Mouse (Mus musculus): ENCODE results near the gene Uhrf1bp1. TPM values are rescaled to one million over a fixed set of nuclear protein-coding genes. Genes with fewer than 3 reads are reported as not detected.
A peak's percentile ranks its signal among the peaks of the same experiment; 100 is the strongest.

The Uhrf1bp1 gene
- polyA plus RNA-seq (2016; fragmentation: Nextera tagmentation; extraction: Ambion mirVana): 9.3 and 10.3 TPM in 2 replicates

DNA sequence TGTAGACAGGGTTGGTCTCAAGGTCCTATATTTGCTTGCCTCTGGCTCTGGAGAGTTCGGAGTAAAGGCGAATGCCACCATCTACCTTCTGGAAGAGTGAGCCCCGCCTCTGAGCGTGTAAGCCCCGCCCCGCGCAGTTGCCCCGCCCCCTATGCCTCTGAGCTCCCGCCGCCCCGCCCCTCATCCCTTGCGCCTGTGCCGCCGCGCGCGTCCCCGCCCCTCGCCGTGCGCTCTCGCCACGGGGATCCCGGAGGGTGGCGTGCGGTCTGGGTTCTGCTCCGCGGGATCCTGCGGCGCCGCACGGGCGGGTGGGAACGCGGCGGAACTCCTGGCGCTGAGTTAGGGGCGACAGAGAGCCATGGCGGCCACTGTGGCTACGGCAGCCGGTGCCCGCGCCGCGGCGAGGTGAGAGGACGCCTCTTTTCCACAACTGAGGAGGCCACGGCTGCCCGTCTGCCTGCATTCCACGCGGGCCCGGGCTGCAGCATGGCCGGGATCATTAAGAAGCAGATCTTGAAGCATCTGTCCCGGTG lies at the start of gene Uhrf1bp1:
Gene Uhrf1bp1, plus strand, starts transcription at position 177 of the 533 bp plus-strand sequence.
- Histone ChIP-seq H3K4me2 (peak within 1 kb of the TSS; percentile 89), H3K27me3 (no peaks in the 10 kb centered on the region), H3K27ac (peak within 1 kb of the TSS; percentile 89), H3K9ac (replicated peaks) (peak within 1 kb of the TSS; percentile 90), H3K4me3 (replicated peaks) (peak within 1 kb of the TSS; percentile 90), H3K36me3 (peaks cover 29% of the 10 kb centered on the region), H3K9me3 (no peaks in the 10 kb centered on the region), H3K4me1 (replicated peaks) (peaks cover 27% of the 10 kb centered on the region)
- WGBS: under 1% methylated on average over 49 of the region's 54 CpGs
- peak; percentile 79 for ATAC-seq (ENCODE audit: insufficient number of reproducible peaks, insufficient read depth, low FRiP score, low TSS enrichment, low read depth)

- Histone ChIP-seq H3K4me2 (no peak overlapping the region), H3K4me3 (replicated peaks) (no peak overlapping the region), H3K36me3 (no peaks in the 10 kb centered on the region; the same call in 1 of the 2 replicates), H3K9me3 (no peaks in the 10 kb centered on the region), H3K27ac (0 out of 2 replicates have a peak overlapping the region, but pooled peaks have one; percentile 9), H3K4me1 (replicated peaks) (peaks cover 37% of the 10 kb centered on the region), H3K9ac (replicated peaks) (no peak overlapping the region; the same call in 1 of the 2 replicates), H3K27me3 (no peaks in the 10 kb centered on the region)
- ATAC-seq (ENCODE audit: insufficient number of reproducible peaks, insufficient read depth, low FRiP score, low TSS enrichment, low read depth): no peak
- WGBS: 46% methylated on average over 2 of the region's 2 CpGs
Measured at GRCm38 (mm10) chr17:27807542-27808078, 48.6 kb upstream of the Uhrf1bp1 start.

DNA sequence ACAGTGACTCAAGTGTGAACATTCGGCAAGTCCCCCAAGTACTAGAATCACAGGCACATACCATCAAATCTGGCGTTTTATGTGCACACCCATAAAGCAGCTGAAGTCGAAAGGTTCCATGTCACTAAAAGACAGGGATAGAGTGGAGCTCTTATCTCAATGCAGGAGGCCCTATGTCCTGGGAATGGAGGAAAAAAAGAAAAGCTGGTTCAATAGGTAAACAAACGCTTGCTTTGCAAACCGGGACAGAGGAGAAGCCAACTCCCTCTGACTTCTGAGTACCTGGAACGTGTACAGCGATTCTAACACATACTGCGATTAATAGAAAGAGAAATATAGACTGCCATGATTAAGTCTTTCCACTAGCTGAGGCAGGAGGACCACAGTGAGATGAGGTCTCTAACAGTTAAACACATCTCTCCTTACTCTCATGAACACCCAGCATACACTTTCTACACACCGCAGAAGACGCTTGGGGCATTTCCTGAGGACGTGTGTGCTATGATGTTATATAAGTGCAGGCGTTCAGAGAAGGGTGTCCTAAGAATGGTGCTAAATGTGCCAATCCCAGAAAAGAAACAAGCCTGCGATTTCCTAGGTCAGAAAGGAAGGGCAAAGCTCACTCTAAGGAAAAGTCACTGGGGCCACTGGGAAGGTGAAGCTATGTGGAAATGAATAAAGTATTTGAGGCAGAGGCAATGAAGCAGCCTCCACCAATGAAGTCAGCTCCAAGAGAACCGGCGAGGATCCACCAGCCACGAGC lies 45.5 kb upstream of the Uhrf1bp1 start:
- no peaks in the 10 kb centered on the region; the same call in 1 of the 2 replicates for H3K36me3 ChIP-seq
- 89% methylated on average over 16 of the region's 16 CpGs for WGBS
- ATAC-seq (ENCODE audit: insufficient number of reproducible peaks, insufficient read depth, low FRiP score, low TSS enrichment, low read depth): no peak
- no peak overlapping the region for H3K4me3 ChIP-seq (replicated peaks)
- H3K9me3 ChIP-seq: no peaks in the 10 kb centered on the region
- no peak overlapping the region for H3K27ac ChIP-seq
- no peak overlapping the region for H3K9ac ChIP-seq (replicated peaks)
- H3K4me1 ChIP-seq (replicated peaks): peaks cover 29% of the 10 kb centered on the region
- no peaks in the 10 kb centered on the region for H3K27me3 ChIP-seq
- no peak overlapping the region for H3K4me2 ChIP-seq

DNA sequence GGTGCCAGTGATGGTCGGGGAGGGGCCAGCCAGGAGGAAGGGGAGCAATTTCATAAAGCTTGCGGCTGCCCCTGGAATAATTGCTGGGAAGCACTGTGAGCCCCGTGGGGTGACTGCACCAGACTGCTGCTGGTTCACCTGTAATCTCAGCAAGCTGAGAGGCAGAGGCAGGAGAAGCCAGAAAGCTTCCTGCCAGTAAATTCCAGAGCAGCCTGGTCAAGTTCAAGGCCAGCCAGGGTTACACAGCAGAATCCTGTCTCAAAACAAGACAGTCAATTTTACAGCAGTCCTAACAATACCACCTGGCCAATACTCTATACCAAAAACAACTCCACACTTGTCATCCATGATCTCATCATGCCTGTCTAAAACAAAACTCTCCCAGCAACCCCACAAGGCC lies 44.3 kb upstream of the Uhrf1bp1 start:
- H3K4me3 ChIP-seq (replicated peaks): no peak overlapping the region
- WGBS: 70% methylated on average over 3 of the region's 3 CpGs

DNA sequence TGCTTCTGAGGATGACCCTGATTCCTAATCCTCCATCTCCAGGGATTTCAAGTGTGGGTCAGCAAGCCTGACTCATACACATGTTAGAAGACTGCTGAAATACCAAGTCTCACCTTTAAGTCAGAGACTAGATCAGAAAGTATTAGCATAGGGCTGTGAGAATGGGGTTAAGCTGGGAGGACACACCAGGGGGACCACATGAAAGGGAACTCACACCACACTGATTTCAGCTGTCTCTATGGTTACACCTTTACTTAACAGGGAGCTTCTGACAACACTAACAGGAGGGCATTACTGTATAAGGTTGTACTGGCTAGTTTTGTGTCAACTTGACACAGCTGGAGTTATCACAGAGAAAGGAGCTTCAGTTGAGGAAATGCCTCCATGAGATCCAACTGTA lies 41.6 kb upstream of the Uhrf1bp1 start:
- no peak overlapping the region for H3K27ac ChIP-seq
- H3K4me1 ChIP-seq (replicated peaks): peaks cover 20% of the 10 kb centered on the region
- H3K9ac ChIP-seq (replicated peaks): no peak overlapping the region
- H3K4me3 ChIP-seq (replicated peaks): no peak overlapping the region
- H3K9me3 ChIP-seq: no peaks in the 10 kb centered on the region
- no peak overlapping the region for H3K4me2 ChIP-seq
- no peaks in the 10 kb centered on the region for H3K27me3 ChIP-seq
- no peaks in the 10 kb centered on the region; the same call in 1 of the 2 replicates for H3K36me3 ChIP-seq
- ATAC-seq (ENCODE audit: insufficient number of reproducible peaks, insufficient read depth, low FRiP score, low TSS enrichment, low read depth): no peak

More for the DNA sequence above, 44.3 kb upstream of the Uhrf1bp1 start:
- Histone ChIP-seq H3K36me3 (no peaks in the 10 kb centered on the region; the same call in 1 of the 2 replicates), H3K9me3 (no peaks in the 10 kb centered on the region), H3K27me3 (no peaks in the 10 kb centered on the region), H3K4me1 (replicated peaks) (peaks cover 16% of the 10 kb centered on the region), H3K4me2 (no peak overlapping the region), H3K9ac (replicated peaks) (no peak overlapping the region), H3K27ac (no peak overlapping the region)
- ATAC-seq (ENCODE audit: insufficient number of reproducible peaks, insufficient read depth, low FRiP score, low TSS enrichment, low read depth): no peak

GRCm38 (mm10) chr17:27819011-27819410 lies 37.2 kb upstream of the Uhrf1bp1 start:
- H3K4me3 ChIP-seq (replicated peaks): peak overlapping the region; percentile 100
- no peaks in the 10 kb centered on the region for H3K9me3 ChIP-seq
- no peaks in the 10 kb centered on the region for H3K36me3 ChIP-seq
- peaks cover 23% of the 10 kb centered on the region for H3K4me1 ChIP-seq (replicated peaks)
- ATAC-seq (ENCODE audit: insufficient number of reproducible peaks, insufficient read depth, low FRiP score, low TSS enrichment, low read depth): no peak
- H3K9ac ChIP-seq (replicated peaks): peak overlapping the region; percentile 95
- no peaks in the 10 kb centered on the region for H3K27me3 ChIP-seq
- peak overlapping the region; percentile 87 for H3K4me2 ChIP-seq
- no peak overlapping the region for H3K27ac ChIP-seq
- 23% methylated on average over 7 of the region's 7 CpGs for WGBS

DNA sequence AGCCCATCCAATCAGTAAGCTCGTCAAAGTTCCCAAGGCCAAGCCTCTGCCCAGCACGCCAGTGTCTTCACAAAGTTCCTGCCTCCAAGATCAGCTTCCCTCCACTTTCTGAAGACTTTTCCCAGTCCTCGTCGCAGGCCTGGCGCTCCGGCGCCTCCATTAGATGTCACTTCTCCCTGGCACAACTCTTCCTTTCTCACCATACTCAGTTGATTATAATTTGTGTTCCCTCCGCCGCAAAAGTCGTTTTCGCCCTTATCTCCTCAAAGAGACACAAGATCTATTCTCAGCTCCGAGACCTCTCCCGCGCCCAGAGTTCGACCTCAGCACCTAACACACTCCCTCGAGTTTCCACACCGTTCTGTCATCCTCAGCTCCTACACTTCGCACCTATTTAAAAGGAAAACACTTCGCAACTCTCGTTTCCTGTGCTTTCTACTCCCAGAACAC lies 36.7 kb upstream of the Uhrf1bp1 start:
- Histone ChIP-seq H3K27me3 (no peaks in the 10 kb centered on the region), H3K36me3 (no peaks in the 10 kb centered on the region), H3K4me3 (replicated peaks) (peak overlapping the region; percentile 100), H3K27ac (peak overlapping the region; percentile 83), H3K9me3 (no peaks in the 10 kb centered on the region), H3K4me2 (peak overlapping the region; percentile 87), H3K9ac (replicated peaks) (peak overlapping the region; percentile 95), H3K4me1 (replicated peaks) (peaks cover 23% of the 10 kb centered on the region)
- WGBS: under 1% methylated on average over 20 of the region's 20 CpGs
- ATAC-seq (ENCODE audit: insufficient number of reproducible peaks, insufficient read depth, low FRiP score, low TSS enrichment, low read depth): no peak

DNA sequence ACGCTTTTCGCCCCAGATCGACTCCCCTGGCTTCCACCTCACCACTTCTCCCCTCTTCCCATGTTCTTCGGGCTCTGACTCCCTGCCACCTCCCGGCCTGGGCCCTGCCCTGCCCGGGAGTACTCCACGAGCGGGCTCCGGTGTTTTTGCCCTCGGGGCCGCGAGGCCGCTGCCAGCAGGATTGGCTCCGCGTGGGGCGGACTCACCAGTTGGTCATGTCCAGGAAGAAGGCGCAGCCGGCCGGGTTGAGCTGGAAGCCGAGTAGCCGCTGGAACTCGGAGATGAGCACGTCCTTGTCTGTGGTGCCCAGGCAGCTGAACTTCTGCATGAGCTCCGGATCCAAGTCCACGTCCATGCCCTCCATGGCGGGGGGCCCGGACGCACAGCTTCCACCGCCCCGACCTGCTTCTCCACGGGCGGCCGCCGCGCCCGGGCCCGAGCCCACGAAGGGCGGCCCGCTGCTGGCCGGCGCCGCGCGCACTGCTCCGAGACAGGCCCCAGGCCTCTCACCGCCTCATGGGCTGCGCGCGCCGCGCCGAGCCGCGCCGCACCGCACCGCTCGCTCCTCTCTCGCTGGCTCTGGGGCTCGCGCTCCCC lies 36.2 kb upstream of the Uhrf1bp1 start:
- Histone ChIP-seq H3K27me3 (no peaks in the 10 kb centered on the region), H3K27ac (peak overlapping the region; percentile 83), H3K4me3 (replicated peaks) (peak overlapping the region; percentile 100), H3K36me3 (no peaks in the 10 kb centered on the region), H3K9me3 (no peaks in the 10 kb centered on the region), H3K4me1 (replicated peaks) (peaks cover 23% of the 10 kb centered on the region), H3K9ac (replicated peaks) (peak overlapping the region; percentile 95), H3K4me2 (peak overlapping the region; percentile 87)
- WGBS: under 1% methylated on average over 50 of the region's 62 CpGs
- peak; percentile 83 for ATAC-seq (ENCODE audit: insufficient number of reproducible peaks, insufficient read depth, low FRiP score, low TSS enrichment, low read depth)

- ATAC-seq (ENCODE audit: insufficient number of reproducible peaks, insufficient read depth, low FRiP score, low TSS enrichment, low read depth): peak; percentile 97
- Histone ChIP-seq H3K36me3 (no peaks in the 10 kb centered on the region), H3K27me3 (no peaks in the 10 kb centered on the region), H3K27ac (peak within 1 kb of the TSS; percentile 83), H3K4me3 (replicated peaks) (peak within 1 kb of the TSS; percentile 100), H3K9ac (replicated peaks) (peak within 1 kb of the TSS; percentile 95), H3K4me1 (replicated peaks) (peaks cover 27% of the 10 kb centered on the region), H3K4me2 (peak within 1 kb of the TSS; percentile 87), H3K9me3 (no peaks in the 10 kb centered on the region)
- WGBS: 2% methylated on average over 47 of the region's 56 CpGs
Measured at GRCm38 (mm10) chr17:27820568-27821406, 35.5 kb upstream of the Uhrf1bp1 start, which contains the start of gene D17Wsu92e. D17Wsu92e (minus strand) TSS chr17:27820648.

DNA sequence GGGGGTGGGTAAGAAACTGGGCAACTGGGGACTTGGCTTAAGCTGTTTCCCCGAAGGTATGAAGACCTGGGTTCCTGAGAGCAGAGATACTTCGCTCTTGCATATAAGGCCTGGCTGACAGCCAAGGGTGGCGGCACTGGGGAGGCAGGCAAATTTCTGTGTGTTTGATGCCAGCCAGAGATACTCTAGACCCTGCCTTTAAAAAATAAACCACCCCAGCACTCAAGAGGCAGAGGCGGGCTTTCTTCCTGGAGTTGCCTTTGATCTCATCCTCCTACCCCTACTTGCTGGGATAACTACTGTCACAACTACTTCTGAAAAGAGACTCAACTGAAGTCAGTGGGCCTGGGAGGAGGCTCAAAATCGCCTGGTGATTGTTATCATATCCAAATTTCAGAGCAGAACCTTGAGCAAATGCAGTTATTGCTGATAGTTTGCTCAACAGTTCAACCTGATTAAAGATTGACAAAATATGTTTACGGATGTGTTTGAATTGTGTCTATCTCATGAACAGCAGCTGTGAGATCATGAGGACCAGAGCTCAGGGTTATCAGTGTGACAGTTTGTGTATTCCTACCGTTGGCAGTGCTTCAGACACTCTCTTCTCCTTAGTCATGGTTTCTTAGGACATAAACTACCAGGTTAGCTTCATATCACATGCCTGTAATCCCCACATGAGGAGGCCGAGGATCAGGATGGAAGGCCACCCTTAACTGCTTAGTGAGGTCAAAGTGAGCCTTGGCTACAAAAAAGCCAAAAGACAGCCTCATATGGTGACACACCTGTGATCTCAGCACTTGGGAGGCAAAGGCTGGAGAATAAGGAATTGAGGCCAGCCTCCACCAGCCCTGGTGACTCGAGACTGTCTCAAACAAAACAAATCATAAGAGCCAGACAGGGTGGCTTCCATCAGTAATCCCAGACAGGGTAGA lies 34.6 kb upstream of the Uhrf1bp1 start:
- Histone ChIP-seq H3K4me3 (replicated peaks) (peak overlapping the region; percentile 100; the same call in 1 of the 2 replicates), H3K27me3 (no peaks in the 10 kb centered on the region), H3K27ac (no peak overlapping the region), H3K9ac (replicated peaks) (peak overlapping the region; percentile 95), H3K9me3 (no peaks in the 10 kb centered on the region), H3K4me2 (peak overlapping the region; percentile 87), H3K4me1 (replicated peaks) (peaks cover 36% of the 10 kb centered on the region), H3K36me3 (no peaks in the 10 kb centered on the region)
- 62% methylated on average over 9 of the region's 9 CpGs for WGBS
- ATAC-seq (ENCODE audit: insufficient number of reproducible peaks, insufficient read depth, low FRiP score, low TSS enrichment, low read depth): no peak
